Mouse (Mus musculus) cerebellum, postnatal 25 days (tissue): ENCODE results near the gene Zeb2.
"Not testable (repeated sequence)": the region's sequence is repeated elsewhere in the genome, so short reads cannot be mapped to it uniquely, and the experiment has no call there.

Experiments used
- DNase-seq, 2 experiments: peaks; one replicate each; pipeline ENCODE4 v3.0.0; 2021; ENCODE audit warnings: mixed read lengths in 2 of 2

Gene Zeb2

GRCm38 (mm10) chr2:45111571-45111970 is 5.6 kb downstream of the Zeb2 start:
- DNase-seq = not testable (repeated sequence)

- peak; percentile 21 to 31 for DNase-seq
These were observed 6.3 kb downstream of the Zeb2 start for GRCm38 (mm10) chr2:45110757-45111411.

- DNase-seq = peak; percentile 41 to 44
These were observed 7.0 kb downstream of the Zeb2 start for GRCm38 (mm10) chr2:45109951-45110756.

GRCm38 (mm10) chr2:45109161-45109950 is 7.8 kb downstream of the Zeb2 start:
- peak; percentile 32 to 34 for DNase-seq

GRCm38 (mm10) chr2:45108521-45109091 is 8.6 kb downstream of the Zeb2 start:
- peak; percentile 39 to 45 for DNase-seq

GRCm38 (mm10) chr2:45107555-45107954 is 9.6 kb downstream of the Zeb2 start:
- DNase-seq = no peak

- DNase-seq = no peak
These were observed 11.0 kb downstream of the Zeb2 start for GRCm38 (mm10) chr2:45105922-45106851.

- no peak for DNase-seq
These were observed 11.9 kb downstream of the Zeb2 start for GRCm38 (mm10) chr2:45105281-45105721.

- no peak for DNase-seq
These were observed 12.6 kb downstream of the Zeb2 start for GRCm38 (mm10) chr2:45104511-45105055.

- DNase-seq = no peak
These were observed 13.1 kb downstream of the Zeb2 start for GRCm38 (mm10) chr2:45104066-45104465.

- no peak for DNase-seq
These were observed 13.9 kb downstream of the Zeb2 start for GRCm38 (mm10) chr2:45103021-45103983.

GRCm38 (mm10) chr2:45102191-45102638 is 15.0 kb downstream of the Zeb2 start:
- DNase-seq = no peak

GRCm38 (mm10) chr2:45101586-45101985 is 15.6 kb downstream of the Zeb2 start:
- no peak for DNase-seq

- no peak for DNase-seq
These were observed 16.2 kb downstream of the Zeb2 start for GRCm38 (mm10) chr2:45101040-45101439.

- no peak for DNase-seq
These were observed 16.6 kb downstream of the Zeb2 start for GRCm38 (mm10) chr2:45100628-45101027.

- DNase-seq = no peak
These were observed 17.2 kb downstream of the Zeb2 start for GRCm38 (mm10) chr2:45100017-45100416.

GRCm38 (mm10) chr2:45099081-45099480 is 18.1 kb downstream of the Zeb2 start:
- no peak for DNase-seq

- no peak for DNase-seq
These were observed 19.2 kb downstream of the Zeb2 start for GRCm38 (mm10) chr2:45097969-45098368.

- no peak for DNase-seq
These were observed 20.5 kb downstream of the Zeb2 start for GRCm38 (mm10) chr2:45096638-45097247.

GRCm38 (mm10) chr2:45095825-45096224 is 21.4 kb downstream of the Zeb2 start:
- no peak for DNase-seq
